Mouse (Mus musculus): ENCODE measurements around the gene Slc9c1. TPM values are rescaled to one million over a fixed set of nuclear protein-coding genes. Genes with fewer than 3 reads are reported as not detected.
A peak's percentile ranks its signal among the peaks of the same experiment; 100 is the strongest.

Slc9c1 gene
- polyA plus RNA-seq, 1 experiment from 2014 or later: not detected

- Histone ChIP-seq H3K27me3 (0 out of 2 replicates have a peak, but pooled peaks cover 3% of the 10 kb centered on the region), H3K27ac (no peak overlapping the region), H3K4me2 (replicated peaks) (no peak overlapping the region), H3K4me1 (no peaks in the 10 kb centered on the region), H3K36me3 (no peaks in the 10 kb centered on the region), H3K9me3 (no peaks in the 10 kb centered on the region), H3K9ac (no peak overlapping the region), H3K4me3 (no peak overlapping the region)
- ATAC-seq (ENCODE audit: low FRiP score, low read depth): no peak
- WGBS: 30% methylated on average over 2 of the region's 2 CpGs
Observed at GRCm38 (mm10) chr16:45582512-45582911, 47.4 kb downstream of the Slc9c1 start.

- 72% methylated on average over 1 of the region's 1 CpGs for WGBS
- Histone ChIP-seq H3K4me2 (replicated peaks) (no peak overlapping the region), H3K4me1 (no peaks in the 10 kb centered on the region), H3K36me3 (no peaks in the 10 kb centered on the region), H3K9ac (no peak overlapping the region), H3K27ac (no peak overlapping the region), H3K4me3 (no peak overlapping the region), H3K27me3 (no peaks in the 10 kb centered on the region), H3K9me3 (no peaks in the 10 kb centered on the region)
- no peak for ATAC-seq (ENCODE audit: low FRiP score, low read depth)
Observed at GRCm38 (mm10) chr16:45593656-45594055, 58.5 kb downstream of the Slc9c1 start.

- Histone ChIP-seq H3K27ac (no peak overlapping the region), H3K9me3 (no peaks in the 10 kb centered on the region), H3K4me3 (no peak overlapping the region), H3K36me3 (no peaks in the 10 kb centered on the region), H3K4me2 (replicated peaks) (no peak overlapping the region), H3K9ac (no peak overlapping the region), H3K4me1 (peaks cover 6% of the 10 kb centered on the region; the same call in 1 of the 2 replicates), H3K27me3 (no peaks in the 10 kb centered on the region)
- no peak for ATAC-seq (ENCODE audit: low FRiP score, low read depth)
Observed at GRCm38 (mm10) chr16:45595494-45595893, 60.4 kb downstream of the Slc9c1 start.

GRCm38 (mm10) chr16:45608481-45608954, 73.4 kb downstream of the Slc9c1 start:
- H3K9ac ChIP-seq: no peak overlapping the region
- no peak overlapping the region for H3K4me3 ChIP-seq
- no peaks in the 10 kb centered on the region for H3K4me1 ChIP-seq
- WGBS: 32% methylated on average over 4 of the region's 4 CpGs
- H3K4me2 ChIP-seq (replicated peaks): no peak overlapping the region
- no peaks in the 10 kb centered on the region for H3K27me3 ChIP-seq
- H3K9me3 ChIP-seq: no peaks in the 10 kb centered on the region
- no peaks in the 10 kb centered on the region for H3K36me3 ChIP-seq
- peak; percentile 40; the same call in 1 of the 2 replicates for ATAC-seq (ENCODE audit: low FRiP score, low read depth)
- no peak overlapping the region; the same call in 1 of the 2 replicates for H3K27ac ChIP-seq

- WGBS: 66% methylated on average over 3 of the region's 3 CpGs
- Histone ChIP-seq H3K36me3 (no peaks in the 10 kb centered on the region), H3K4me1 (no peaks in the 10 kb centered on the region), H3K27me3 (no peaks in the 10 kb centered on the region), H3K27ac (no peak overlapping the region), H3K4me2 (replicated peaks) (no peak overlapping the region), H3K9ac (no peak overlapping the region), H3K9me3 (no peaks in the 10 kb centered on the region), H3K4me3 (no peak overlapping the region)
- no peak for ATAC-seq (ENCODE audit: low FRiP score, low read depth)
Observed at GRCm38 (mm10) chr16:45609300-45609699, 74.2 kb downstream of the Slc9c1 start.

- no peaks in the 10 kb centered on the region for H3K27me3 ChIP-seq
- H3K9ac ChIP-seq: no peak within 1 kb of the TSS
- H3K4me3 ChIP-seq: no peak within 1 kb of the TSS
- H3K4me1 ChIP-seq: no peaks in the 10 kb centered on the region
- no peaks in the 10 kb centered on the region for H3K9me3 ChIP-seq
- H3K27ac ChIP-seq: no peak within 1 kb of the TSS
- WGBS: 68% methylated on average over 4 of the region's 4 CpGs
- no peaks in the 10 kb centered on the region for H3K36me3 ChIP-seq
- no peak within 1 kb of the TSS for H3K4me2 ChIP-seq (replicated peaks)
- ATAC-seq (ENCODE audit: low FRiP score, low read depth): no peak
Observed at GRCm38 (mm10) chr16:45610267-45610666, 75.2 kb downstream of the Slc9c1 start, which contains the start of gene Gcsam. Gene Gcsam (plus strand): TSS chr16:45610380.

GRCm38 (mm10) chr16:45613247-45613646, 78.1 kb downstream of the Slc9c1 start:
- no peak overlapping the region for H3K27ac ChIP-seq
- no peak overlapping the region for H3K4me2 ChIP-seq (replicated peaks)
- no peaks in the 10 kb centered on the region for H3K36me3 ChIP-seq
- no peaks in the 10 kb centered on the region for H3K9me3 ChIP-seq
- no peak for ATAC-seq (ENCODE audit: low FRiP score, low read depth)
- no peaks in the 10 kb centered on the region for H3K27me3 ChIP-seq
- H3K9ac ChIP-seq: no peak overlapping the region
- 69% methylated on average over 2 of the region's 2 CpGs for WGBS
- no peaks in the 10 kb centered on the region for H3K4me1 ChIP-seq
- H3K4me3 ChIP-seq: no peak overlapping the region

- Histone ChIP-seq H3K27me3 (no peaks in the 10 kb centered on the region), H3K4me2 (replicated peaks) (no peak overlapping the region), H3K27ac (no peak overlapping the region), H3K36me3 (no peaks in the 10 kb centered on the region), H3K9ac (no peak overlapping the region), H3K9me3 (no peaks in the 10 kb centered on the region), H3K4me1 (no peaks in the 10 kb centered on the region), H3K4me3 (no peak overlapping the region)
- no peak for ATAC-seq (ENCODE audit: low FRiP score, low read depth)
- WGBS: 93% methylated on average over 1 of the region's 1 CpGs
Observed at GRCm38 (mm10) chr16:45615944-45616343, 80.8 kb downstream of the Slc9c1 start.

GRCm38 (mm10) chr16:45619751-45620375, 84.8 kb downstream of the Slc9c1 start:
- no peaks in the 10 kb centered on the region for H3K27me3 ChIP-seq
- H3K4me3 ChIP-seq: no peak overlapping the region
- H3K4me2 ChIP-seq (replicated peaks): no peak overlapping the region
- no peak overlapping the region for H3K27ac ChIP-seq
- H3K9ac ChIP-seq: no peak overlapping the region
- no peaks in the 10 kb centered on the region for H3K4me1 ChIP-seq
- 83% methylated on average over 8 of the region's 8 CpGs for WGBS
- ATAC-seq (ENCODE audit: low FRiP score, low read depth): no peak
- no peaks in the 10 kb centered on the region for H3K9me3 ChIP-seq
- no peaks in the 10 kb centered on the region for H3K36me3 ChIP-seq

- no peak overlapping the region for H3K27ac ChIP-seq
- no peaks in the 10 kb centered on the region for H3K27me3 ChIP-seq
- no peaks in the 10 kb centered on the region for H3K36me3 ChIP-seq
- H3K9me3 ChIP-seq: no peaks in the 10 kb centered on the region
- 89% methylated on average over 4 of the region's 4 CpGs for WGBS
- H3K4me1 ChIP-seq: no peaks in the 10 kb centered on the region
- H3K4me3 ChIP-seq: no peak overlapping the region
- no peak overlapping the region for H3K4me2 ChIP-seq (replicated peaks)
- ATAC-seq (ENCODE audit: low FRiP score, low read depth): no peak
- H3K9ac ChIP-seq: no peak overlapping the region
Observed at GRCm38 (mm10) chr16:45623230-45623629, 88.1 kb downstream of the Slc9c1 start.

GRCm38 (mm10) chr16:45624791-45625190, 89.7 kb downstream of the Slc9c1 start:
- Histone ChIP-seq H3K27me3 (no peaks in the 10 kb centered on the region), H3K4me3 (no peak overlapping the region), H3K9me3 (no peaks in the 10 kb centered on the region), H3K4me1 (no peaks in the 10 kb centered on the region), H3K9ac (no peak overlapping the region), H3K36me3 (no peaks in the 10 kb centered on the region), H3K27ac (no peak overlapping the region), H3K4me2 (replicated peaks) (no peak overlapping the region)
- WGBS: 85% methylated on average over 2 of the region's 2 CpGs
- no peak for ATAC-seq (ENCODE audit: low FRiP score, low read depth)

- no peak overlapping the region for H3K27ac ChIP-seq
- H3K9me3 ChIP-seq: no peaks in the 10 kb centered on the region
- 82% methylated on average over 2 of the region's 2 CpGs for WGBS
- H3K9ac ChIP-seq: no peak overlapping the region
- no peaks in the 10 kb centered on the region for H3K27me3 ChIP-seq
- no peak overlapping the region for H3K4me2 ChIP-seq (replicated peaks)
- no peaks in the 10 kb centered on the region for H3K36me3 ChIP-seq
- H3K4me1 ChIP-seq: no peaks in the 10 kb centered on the region
- H3K4me3 ChIP-seq: no peak overlapping the region
- no peak for ATAC-seq (ENCODE audit: low FRiP score, low read depth)
Observed at GRCm38 (mm10) chr16:45625342-45625741, 90.2 kb downstream of the Slc9c1 start.

GRCm38 (mm10) chr16:45629497-45630105, 94.5 kb downstream of the Slc9c1 start:
- Histone ChIP-seq H3K4me1 (no peaks in the 10 kb centered on the region), H3K27ac (no peak overlapping the region), H3K9me3 (no peaks in the 10 kb centered on the region), H3K9ac (no peak overlapping the region), H3K4me3 (no peak overlapping the region), H3K36me3 (no peaks in the 10 kb centered on the region), H3K4me2 (replicated peaks) (no peak overlapping the region), H3K27me3 (no peaks in the 10 kb centered on the region)
- 69% methylated on average over 8 of the region's 8 CpGs for WGBS
- no peak for ATAC-seq (ENCODE audit: low FRiP score, low read depth)

Measured in limb, embryonic 13.5 days (tissue).